Mouse (Mus musculus) liver, postnatal 0 days (tissue): ENCODE results near the gene Nt5c3b. TPM values are rescaled to one million over a fixed set of nuclear protein-coding genes. Genes with fewer than 3 reads are reported as not detected.

Source experiments
- ATAC-seq: fragments of 200-750 bp; cut with Nextera tagmentation; 2 replicates; pipeline ENCODE4 v1.8.0; 2017; ENCODE audit warnings: mild to moderate bottlenecking, moderate library complexity
- DNase-seq: peaks from one replicate; pipeline ENCODE4 v3.0.0-alpha.2; 2016
- H3K27ac ChIP-seq: fragments of 300-500 bp; sonication (generic); 2 replicates; pipeline ENCODE4 v1.5.1; 2014; ENCODE audit warnings: antibody characterized with exemption, moderate library complexity, mild to moderate bottlenecking, low read depth
- H3K27me3 ChIP-seq: fragments of 300-500 bp; sonication (generic); 2 replicates; pipeline ENCODE4 v1.6.1; 2014; ENCODE audit warnings: low read length, control low read depth, mixed read lengths; ENCODE audit not compliant: insufficient read depth
- H3K36me3 ChIP-seq: fragments of 300-500 bp; sonication (generic); replicated peaks from 2 replicates; pipeline ENCODE4 v1.6.1; 2014; ENCODE audit warnings: mild to moderate bottlenecking, control low read depth, low read length, moderate library complexity, mixed read lengths; ENCODE audit not compliant: insufficient read depth
- H3K4me1 ChIP-seq: fragments of 300-500 bp; sonication (generic); 2 replicates; pipeline ENCODE4 v1.6.1; 2014; ENCODE audit warnings: antibody characterized with exemption, mild to moderate bottlenecking, control low read depth; ENCODE audit not compliant: insufficient read depth
- H3K4me2 ChIP-seq: fragments of 300-500 bp; sonication (generic); 2 replicates; pipeline ENCODE4 v1.6.1; 2014; ENCODE audit warnings: low read depth, mild to moderate bottlenecking, low read length, moderate library complexity, mixed read lengths
- H3K4me3 ChIP-seq: fragments of 300-500 bp; sonication (generic); 2 replicates; pipeline ENCODE4 v1.5.1; 2014; ENCODE audit warnings: low read depth, low read length
- H3K9ac ChIP-seq: fragments of 300-500 bp; sonication (generic); replicated peaks from 2 replicates; pipeline ENCODE4 v1.6.1; 2014; ENCODE audit warnings: mild to moderate bottlenecking, moderate library complexity
- H3K9me3 ChIP-seq: fragments of 300-500 bp; sonication (generic); 2 replicates; pipeline ENCODE4 v1.6.1; 2016; ENCODE audit warnings: mild to moderate bottlenecking, control low read depth, low read length, mixed read lengths
- CTCF ChIP-seq: sonication (generic); IDR thresholded peaks from 2 replicates; pipeline ENCODE4 v1.5.1; 2016; ENCODE audit warnings: antibody characterized with exemption, low read depth
- EP300 ChIP-seq: IDR thresholded peaks from 2 replicates; pipeline ENCODE4 v1.6.1; 2016; ENCODE audit warnings: antibody characterized with exemption, low read depth, mild to moderate bottlenecking
- WGBS: fragments of 180-500 bp; shearing (Covaris S2); extraction: QIAGEN DNeasy Blood & Tissue Kit; methylation state at CpG from one replicate; pipeline ENCODE4 v1.1.7; 2014; ENCODE audit not compliant: insufficient replicate concordance; 5-methylcytosine and 5-hydroxymethylcytosine counted together
- polyA plus RNA-seq: library from polyadenylated mRNA; unstranded; fragments of >200 nt; fragmentation: Nextera tagmentation; extraction: Ambion mirVana; gene quantifications from 2 replicates; pipeline ENCODE4 v1.2.1, GENCODE M21; 2015

The Nt5c3b gene
- polyA plus RNA-seq, 1 experiment from 2014 or later, result 11.9 TPM

DNA sequence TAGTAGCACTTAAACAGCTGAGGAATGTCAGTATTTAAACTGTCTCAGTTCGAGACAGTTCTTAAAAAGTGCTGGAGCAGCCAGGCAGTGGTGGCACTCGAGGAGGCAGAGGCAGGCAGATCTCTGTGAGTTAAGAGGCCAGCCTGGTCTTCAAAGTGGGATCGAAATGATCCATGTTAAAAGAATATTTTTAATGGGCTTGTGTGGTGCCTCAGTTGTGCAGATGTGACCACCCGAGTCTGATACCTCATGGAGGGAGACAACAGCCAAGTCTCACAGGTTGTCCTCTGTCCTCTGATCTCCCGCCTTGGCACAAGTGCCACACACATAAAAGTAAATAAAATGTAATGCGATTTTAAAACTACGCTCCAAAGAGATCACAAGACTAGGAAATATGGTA, 43.1 kb downstream of the Nt5c3b start:
- WGBS, result 88% methylated on average over 7 of the region's 7 CpGs
- Histone ChIP-seq H3K4me1 (peaks cover 34% of the 10 kb centered on the region), H3K4me2 (no peak overlapping the region), H3K36me3 (no peaks in the 10 kb centered on the region), H3K4me3 (no peak overlapping the region), H3K27ac (no peak overlapping the region), H3K9me3 (no peaks in the 10 kb centered on the region), H3K27me3 (no peaks in the 10 kb centered on the region), H3K9ac (no peak overlapping the region)
- no peak for TF ChIP-seq EP300
- TF ChIP-seq CTCF, result no peak
- ATAC-seq, result no peak
- DNase-seq, result no peak

DNA sequence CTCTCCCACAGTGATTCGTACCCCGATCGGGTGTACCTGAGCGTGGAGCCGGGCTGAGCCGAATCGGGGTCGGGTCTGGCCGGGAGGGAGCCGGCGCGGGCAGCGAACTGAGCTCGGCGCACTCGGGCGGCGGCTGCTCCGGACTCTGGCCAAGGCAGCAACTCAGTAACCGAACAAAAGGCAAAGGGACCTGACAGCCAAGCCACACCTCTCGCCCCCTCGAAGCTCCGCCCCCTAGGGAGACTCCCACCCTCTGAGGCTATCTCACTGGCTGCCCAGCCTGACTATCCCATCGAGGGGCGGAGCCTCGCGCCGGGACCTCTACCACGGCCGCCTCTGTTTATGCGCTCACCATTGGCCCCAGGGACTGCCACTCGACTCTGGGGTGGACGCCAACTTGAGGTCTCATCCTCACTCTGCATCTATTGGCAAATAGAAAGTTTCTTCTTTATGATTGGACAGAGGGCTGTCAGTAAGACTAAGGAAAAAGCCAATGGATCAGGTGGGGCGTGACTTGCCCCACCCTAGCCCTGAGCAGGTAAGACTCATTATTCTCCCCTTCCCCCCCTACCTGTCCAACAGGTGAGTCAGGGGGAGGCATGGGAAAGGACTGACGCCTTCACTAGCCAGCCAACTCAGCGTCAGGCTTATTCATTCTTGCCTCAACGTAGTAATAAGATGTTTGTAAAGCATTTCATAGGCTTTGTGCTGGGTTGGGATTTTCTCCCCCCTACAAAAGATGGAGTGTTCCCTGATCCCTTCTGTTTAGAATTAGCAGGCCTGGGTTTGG, 43.8 kb downstream of the Nt5c3b start, which contains the start of gene Jup:
Jup (minus strand) TSS at position 164 of the 790 bp plus-strand sequence.
- Histone ChIP-seq H3K27ac (peak within 1 kb of the TSS; percentile 98), H3K4me1 (peaks cover 37% of the 10 kb centered on the region), H3K9me3 (no peaks in the 10 kb centered on the region), H3K4me2 (peak within 1 kb of the TSS; percentile 66), H3K27me3 (no peaks in the 10 kb centered on the region), H3K9ac (peak within 1 kb of the TSS; percentile 80), H3K4me3 (peak within 1 kb of the TSS; percentile 70), H3K36me3 (no peaks in the 10 kb centered on the region)
- ATAC-seq (peak; percentile 97), DNase-seq (peak; percentile 97)
- WGBS, result 2% methylated on average over 37 of the region's 37 CpGs
- TF ChIP-seq CTCF, result no peak; the same call in 1 of the 2 replicates
- 0 out of 2 replicates have a peak, but pooled peaks have one; percentile 16 for TF ChIP-seq EP300

DNA sequence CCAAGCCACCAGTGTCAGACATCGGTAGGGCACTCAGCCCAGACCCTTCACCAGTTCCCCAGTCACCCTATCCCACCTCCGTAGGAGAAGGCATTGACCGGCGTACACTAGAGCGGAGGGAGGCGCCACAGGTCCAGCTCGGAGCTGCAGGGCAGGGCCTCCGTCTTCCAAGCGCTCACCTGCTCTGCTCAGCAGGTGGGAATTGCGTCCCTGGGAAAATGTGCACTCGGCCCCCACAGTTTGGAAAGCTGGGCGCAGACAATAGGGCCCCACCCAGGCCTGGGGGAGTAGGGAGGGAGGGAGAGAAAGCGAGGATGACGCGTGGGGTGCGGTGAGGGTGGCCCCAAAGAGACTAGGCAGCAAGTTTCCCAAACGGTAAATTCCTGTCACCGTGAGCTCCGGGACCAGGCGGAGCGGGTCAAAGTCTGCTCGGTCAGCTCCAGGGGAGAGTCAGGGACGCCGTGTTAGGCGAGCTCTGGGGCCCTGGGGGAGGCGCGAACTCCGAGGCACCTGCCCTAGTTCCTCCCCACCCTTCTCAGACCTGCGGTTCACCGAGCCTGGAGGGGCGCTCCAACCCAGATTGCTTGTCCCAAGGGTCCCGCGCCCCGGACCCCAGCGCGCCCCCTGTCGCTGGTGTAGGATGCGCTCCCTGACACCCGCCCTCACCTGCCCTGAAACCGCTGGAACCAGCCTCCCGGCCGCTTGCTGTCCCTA, 44.6 kb downstream of the Nt5c3b start:
- Histone ChIP-seq H3K9me3 (no peaks in the 10 kb centered on the region), H3K4me2 (peak overlapping the region; percentile 66), H3K4me1 (peaks cover 37% of the 10 kb centered on the region), H3K36me3 (no peaks in the 10 kb centered on the region), H3K27ac (peak overlapping the region; percentile 98), H3K4me3 (peak overlapping the region; percentile 70), H3K27me3 (no peaks in the 10 kb centered on the region), H3K9ac (peak overlapping the region; percentile 80)
- peak; percentile 58 for ATAC-seq
- TF ChIP-seq CTCF (peak; percentile 64), EP300 (peak; percentile 6; the same call in 1 of the 2 replicates)
- DNase-seq, result no peak
- under 1% methylated on average over 42 of the region's 42 CpGs for WGBS

DNA sequence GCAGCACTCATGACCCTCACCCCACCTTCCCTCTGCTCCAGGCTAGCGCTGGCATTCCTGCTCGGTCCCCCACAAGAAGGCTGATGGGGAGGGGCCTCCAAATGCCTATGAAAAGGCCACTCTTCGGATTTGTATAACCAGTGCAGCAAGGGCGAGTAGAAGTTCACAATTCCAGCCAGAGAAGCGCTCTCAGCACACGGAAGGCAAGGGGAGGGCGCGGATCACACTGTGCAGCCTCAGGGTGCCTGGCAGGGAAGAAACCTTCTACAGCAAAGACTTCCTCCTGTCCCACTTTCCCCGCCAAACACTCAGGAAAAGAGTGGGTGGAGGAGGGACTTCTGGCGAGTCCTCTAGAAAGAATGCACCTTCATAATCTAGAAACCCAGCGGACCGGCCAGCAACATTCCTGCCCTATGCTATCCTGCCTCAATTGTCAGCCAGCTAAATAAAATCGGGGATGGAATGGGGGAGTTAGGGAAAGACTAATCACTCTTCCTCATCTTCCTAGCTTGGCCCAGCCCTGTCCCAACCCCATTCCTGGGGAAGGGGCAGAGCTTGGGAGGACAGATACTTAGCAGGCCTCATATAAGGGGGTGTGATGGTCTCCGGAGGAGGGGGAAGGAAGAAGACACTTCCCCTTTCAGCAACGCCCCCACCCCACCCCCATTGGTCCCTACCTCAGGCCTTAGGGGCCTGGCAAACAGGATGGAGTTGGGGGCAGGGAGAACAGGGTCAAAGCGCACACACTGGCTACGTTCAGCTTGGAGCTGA, 45.6 kb downstream of the Nt5c3b start:
- Histone ChIP-seq H3K27ac (peak overlapping the region; percentile 98), H3K4me3 (peak overlapping the region; percentile 70), H3K9me3 (no peaks in the 10 kb centered on the region), H3K4me1 (peaks cover 40% of the 10 kb centered on the region), H3K27me3 (no peaks in the 10 kb centered on the region), H3K4me2 (peak overlapping the region; percentile 66), H3K36me3 (no peaks in the 10 kb centered on the region), H3K9ac (peak overlapping the region; percentile 80)
- TF ChIP-seq EP300 (no peak), CTCF (no peak)
- DNase-seq (peak; percentile 41), ATAC-seq (no peak)
- 31% methylated on average over 17 of the region's 17 CpGs for WGBS

DNA sequence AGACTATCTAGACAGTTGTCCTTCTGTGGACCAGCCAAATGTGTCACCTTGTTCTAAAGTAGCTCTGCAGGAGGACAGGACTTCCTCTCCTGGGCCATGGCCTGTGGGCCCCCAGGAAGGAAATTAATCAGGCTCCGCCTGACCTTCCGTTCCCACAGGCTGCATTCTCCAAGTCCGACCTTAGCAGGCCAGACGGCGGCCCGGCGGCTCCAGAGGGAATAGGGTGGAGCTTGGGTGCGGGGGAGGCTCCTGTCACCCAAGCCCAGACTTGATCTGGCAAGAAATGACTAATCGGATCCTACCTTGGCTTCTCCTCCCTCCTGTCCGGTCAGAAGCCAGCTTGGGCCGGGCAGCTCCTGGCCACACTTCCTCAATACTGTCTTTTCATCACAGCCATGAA, 46.4 kb downstream of the Nt5c3b start:
- Histone ChIP-seq H3K4me2 (peak overlapping the region; percentile 66), H3K36me3 (no peaks in the 10 kb centered on the region), H3K27ac (peak overlapping the region; percentile 41), H3K9me3 (no peaks in the 10 kb centered on the region), H3K9ac (peak overlapping the region; percentile 49; the same call in 1 of the 2 replicates), H3K27me3 (no peaks in the 10 kb centered on the region), H3K4me3 (peak overlapping the region; percentile 70), H3K4me1 (peaks cover 48% of the 10 kb centered on the region)
- no peak for ATAC-seq
- WGBS, result 12% methylated on average over 11 of the region's 11 CpGs
- TF ChIP-seq EP300 (no peak), CTCF (no peak)
- DNase-seq, result peak; percentile 53
